Mouse (Mus musculus): ENCODE results near the gene Ap1g2. TPM values are rescaled to one million over a fixed set of nuclear protein-coding genes. Genes with fewer than 3 reads are reported as not detected.

Ap1g2 gene
- total and polyA plus RNA-seq, 3 experiments, result 12.6 to 47.9 TPM; not detected in 1

GRCm38 (mm10) chr14:55081105-55081504 is 25.3 kb downstream of the Ap1g2 start:
- Histone ChIP-seq H3K4me3 (ENCODE audit: control insufficient read depth in 1 of 2, insufficient read depth in 1 of 2, low read depth in 2 of 2, low read length in 2 of 2) (no peak overlapping the region), H3K36me3 (ENCODE audit: control insufficient read depth in 1 of 2, insufficient read depth in 2 of 2, low read length in 2 of 2) (no peaks in the 10 kb centered on the region), H3K4me1 (ENCODE audit: control insufficient read depth in 1 of 2, insufficient read depth in 2 of 2, low read length in 2 of 2) (peaks cover 0 to 12% of the 10 kb centered on the region in 2 experiments; a peak in 2 of 4 replicates), H3K79me2 (ENCODE audit: control insufficient read depth, insufficient read depth, low read length, poor library complexity) (no peaks in the 10 kb centered on the region), H3K9ac (ENCODE audit: control insufficient read depth, low read depth, low read length, poor library complexity, severe bottlenecking) (no peak overlapping the region), H3K27me3 (ENCODE audit: control insufficient read depth in 1 of 2, insufficient read depth in 2 of 2, low read length in 2 of 2) (no peaks in the 10 kb centered on the region), H3K27ac (ENCODE audit: control insufficient read depth, low read depth, low read length) (no peak overlapping the region), H3K9me3 (replicated peaks; ENCODE audit: insufficient read depth, low read length) (no peaks in the 10 kb centered on the region)
- TF ChIP-seq POLR2A (IDR thresholded peaks at IDR 0.05; ENCODE audit: control insufficient read depth in 1 of 2, insufficient read depth in 1 of 2, low read depth in 1 of 2, low read length in 2 of 2, poor library complexity in 1 of 2) (no peak), MAX (IDR thresholded peaks at IDR 0.05; ENCODE audit: low read length) (no peak), MAZ (IDR thresholded peaks at IDR 0.05; ENCODE audit: low read depth, low read length) (no peak), USF2 (IDR thresholded peaks at IDR 0.05; ENCODE audit: borderline replicate concordance in 1 of 2, insufficient read depth in 1 of 2, low read depth in 1 of 2, low read length in 2 of 2) (no peak), ZMIZ1 (IDR thresholded peaks at IDR 0.05; ENCODE audit: low read depth, low read length) (no peak), BHLHE40 (IDR thresholded peaks at IDR 0.05; ENCODE audit: borderline replicate concordance, low read depth, low read length) (no peak), JUND (IDR thresholded peaks at IDR 0.05; ENCODE audit: low read depth, low read length) (no peak), HCFC1 (IDR thresholded peaks at IDR 0.05; ENCODE audit: low read depth, low read length) (no peak), SMC3 (IDR thresholded peaks at IDR 0.05; ENCODE audit: low read depth, low read length) (no peak)
- no peak for DNase-seq (ENCODE audit: low read depth, low spot score)

GRCm38 (mm10) chr14:55079214-55079970 is 27.0 kb downstream of the Ap1g2 start:
- no peaks in the 10 kb centered on the region for H3K79me2 ChIP-seq (ENCODE audit: control insufficient read depth, insufficient read depth, low read length, poor library complexity)
- H3K9ac ChIP-seq (ENCODE audit: control insufficient read depth, low read depth, low read length, poor library complexity, severe bottlenecking), result no peak overlapping the region; the same call in 1 of the 2 replicates
- H3K27ac ChIP-seq (ENCODE audit: control insufficient read depth, low read depth, low read length), result no peak overlapping the region
- no peaks in the 10 kb centered on the region for H3K27me3 ChIP-seq (ENCODE audit: control insufficient read depth in 1 of 2, insufficient read depth in 2 of 2, low read length in 2 of 2)
- DNase-seq (ENCODE audit: low read depth, low spot score), result peak; percentile 76
- H3K4me3 ChIP-seq (ENCODE audit: control insufficient read depth in 1 of 2, insufficient read depth in 1 of 2, low read depth in 2 of 2, low read length in 2 of 2), result no peak overlapping the region
- peaks cover 0 to 12% of the 10 kb centered on the region in 2 experiments; a peak in 2 of 4 replicates for H3K4me1 ChIP-seq (ENCODE audit: control insufficient read depth in 1 of 2, insufficient read depth in 2 of 2, low read length in 2 of 2)
- no peaks in the 10 kb centered on the region for H3K36me3 ChIP-seq (ENCODE audit: control insufficient read depth in 1 of 2, insufficient read depth in 2 of 2, low read length in 2 of 2)
- no peaks in the 10 kb centered on the region for H3K9me3 ChIP-seq (replicated peaks; ENCODE audit: insufficient read depth, low read length)
- TF ChIP-seq TBP (IDR thresholded peaks at IDR 0.05; ENCODE audit: low read depth, low read length), result no peak
- TF ChIP-seq RAD21 (IDR thresholded peaks at IDR 0.05; ENCODE audit: low read depth, low read length), result peak; percentile 62
- TF ChIP-seq ZKSCAN1 (IDR thresholded peaks at IDR 0.05; ENCODE audit: low read depth, low read length), result no peak
- peak; percentile 77 for TF ChIP-seq MAX (IDR thresholded peaks at IDR 0.05; ENCODE audit: low read length)
- TF ChIP-seq TCF12 (IDR thresholded peaks at IDR 0.05; ENCODE audit: low read depth, low read length), result 0 out of 2 replicates have a peak, but pooled peaks have one; percentile 11
- no peak for TF ChIP-seq E2F4 (IDR thresholded peaks at IDR 0.05; ENCODE audit: borderline replicate concordance, low read depth, low read length)
- peak; percentile 82 for TF ChIP-seq GATA1 (IDR thresholded peaks at IDR 0.05; ENCODE audit: low read depth, low read length)
- TF ChIP-seq ZC3H11A (IDR thresholded peaks at IDR 0.05; ENCODE audit: low read depth, low read length), result peak; percentile 46
- no peak for TF ChIP-seq MXI1 (IDR thresholded peaks at IDR 0.05; ENCODE audit: low read depth, low read length)
- no peak for TF ChIP-seq POLR2AphosphoS2 (IDR thresholded peaks at IDR 0.05; ENCODE audit: low read length)
- TF ChIP-seq ZNF384 (IDR thresholded peaks at IDR 0.05; ENCODE audit: low read depth, low read length), result no peak
- peak; percentile 76 for TF ChIP-seq SMC3 (IDR thresholded peaks at IDR 0.05; ENCODE audit: low read depth, low read length)
- no peak for TF ChIP-seq CHD2 (IDR thresholded peaks at IDR 0.05; ENCODE audit: low read length)
- TF ChIP-seq GABPA (IDR thresholded peaks at IDR 0.05; ENCODE audit: low read depth, low read length), result no peak
- TF ChIP-seq POLR2AphosphoS5 (IDR thresholded peaks at IDR 0.05; ENCODE audit: borderline replicate concordance, low read depth, low read length), result no peak
- peak; percentile 81 to 90 (median 84) for TF ChIP-seq CTCF (IDR thresholded peaks at IDR 0.05 in 2 of 3, conservative IDR thresholded peaks at IDR 0.05 in 1 of 3; ENCODE audit: control insufficient read depth in 1 of 3, insufficient read depth in 1 of 3, low read depth in 2 of 3, low read length in 3 of 3, poor library complexity in 1 of 3, severe bottlenecking in 1 of 3)
